Mouse (Mus musculus) neutrophil, adult 5-6 weeks (primary cell): Measurements from ENCODE around the gene Pspn. TPM values are rescaled to one million over a fixed set of nuclear protein-coding genes. Genes with fewer than 3 reads are reported as not detected.

Experiments used
- ATAC-seq: fragments of 151-379, 151-347 bp; 2 replicates; pipeline ENCODE4 v1.8.0; 2017; ENCODE audit warnings: mild to moderate bottlenecking, moderate TSS enrichment; ENCODE audit not compliant: insufficient number of reproducible peaks, poor library complexity, low FRiP score, severe bottlenecking; ENCODE audit errors: extremely low read depth
- total RNA-seq: library from RNA; stranded (forward); fragments of 200-1000 nt; gene quantifications from 2 replicates; pipeline ENCODE4 v1.2.3, GENCODE M21; 2017

Pspn gene
- total RNA-seq: not detected in 2 replicates

- no peak for ATAC-seq
These were observed at the start of gene Pspn for GRCm38 (mm10) chr17:56999968-57000609. Pspn (minus strand) TSS chr17:57000018.

GRCm38 (mm10) chr17:57048816-57049215, 49.0 kb upstream of the Pspn start:
- ATAC-seq: no peak

- no peak for ATAC-seq
These were observed 47.6 kb upstream of the Pspn start for GRCm38 (mm10) chr17:57047406-57047805.

GRCm38 (mm10) chr17:57041554-57041953, 41.7 kb upstream of the Pspn start, which contains the start of gene Slc25a41:
Slc25a41 (minus strand) TSS chr17:57041654.
- ATAC-seq: no peak

GRCm38 (mm10) chr17:57038978-57039377, 39.2 kb upstream of the Pspn start:
- ATAC-seq: no peak

GRCm38 (mm10) chr17:57032854-57033253, 33.0 kb upstream of the Pspn start:
- no peak for ATAC-seq

GRCm38 (mm10) chr17:57031661-57032420, 32.0 kb upstream of the Pspn start:
- ATAC-seq: peak; percentile 82

- no peak for ATAC-seq
These were observed 31.3 kb upstream of the Pspn start, which contains the start of gene Khsrp for GRCm38 (mm10) chr17:57030931-57031660. Khsrp (minus strand) TSS chr17:57031522.

GRCm38 (mm10) chr17:57029691-57030090, 29.9 kb upstream of the Pspn start:
- no peak for ATAC-seq

- no peak for ATAC-seq
These were observed 27.7 kb upstream of the Pspn start for GRCm38 (mm10) chr17:57027471-57027870.

- ATAC-seq: no peak
These were observed 21.1 kb upstream of the Pspn start for GRCm38 (mm10) chr17:57020960-57021359.

GRCm38 (mm10) chr17:57019693-57020092, 19.9 kb upstream of the Pspn start:
- ATAC-seq: no peak

- no peak for ATAC-seq
These were observed 12.5 kb upstream of the Pspn start for GRCm38 (mm10) chr17:57012245-57012795.

- ATAC-seq: peak; percentile 89
These were observed 11.7 kb upstream of the Pspn start, which contains the start of the genes Gtf2f1 and Gm17949 for GRCm38 (mm10) chr17:57011236-57012141. Gtf2f1 (minus strand) TSS chr17:57011288. Gm17949 (plus strand) TSS chr17:57011469.

GRCm38 (mm10) chr17:57010911-57011235, 11.1 kb upstream of the Pspn start:
- ATAC-seq: no peak; the same call in 1 of the 2 replicates

GRCm38 (mm10) chr17:57007137-57007905, 7.5 kb upstream of the Pspn start:
- no peak for ATAC-seq

- no peak for ATAC-seq
These were observed 4.2 kb upstream of the Pspn start for GRCm38 (mm10) chr17:57003994-57004393.

GRCm38 (mm10) chr17:57001228-57001627, 1.4 kb upstream of the Pspn start:
- no peak for ATAC-seq
